ENCODE assay signal across 34 mouse cellular contexts in the genomic region with DNA sequence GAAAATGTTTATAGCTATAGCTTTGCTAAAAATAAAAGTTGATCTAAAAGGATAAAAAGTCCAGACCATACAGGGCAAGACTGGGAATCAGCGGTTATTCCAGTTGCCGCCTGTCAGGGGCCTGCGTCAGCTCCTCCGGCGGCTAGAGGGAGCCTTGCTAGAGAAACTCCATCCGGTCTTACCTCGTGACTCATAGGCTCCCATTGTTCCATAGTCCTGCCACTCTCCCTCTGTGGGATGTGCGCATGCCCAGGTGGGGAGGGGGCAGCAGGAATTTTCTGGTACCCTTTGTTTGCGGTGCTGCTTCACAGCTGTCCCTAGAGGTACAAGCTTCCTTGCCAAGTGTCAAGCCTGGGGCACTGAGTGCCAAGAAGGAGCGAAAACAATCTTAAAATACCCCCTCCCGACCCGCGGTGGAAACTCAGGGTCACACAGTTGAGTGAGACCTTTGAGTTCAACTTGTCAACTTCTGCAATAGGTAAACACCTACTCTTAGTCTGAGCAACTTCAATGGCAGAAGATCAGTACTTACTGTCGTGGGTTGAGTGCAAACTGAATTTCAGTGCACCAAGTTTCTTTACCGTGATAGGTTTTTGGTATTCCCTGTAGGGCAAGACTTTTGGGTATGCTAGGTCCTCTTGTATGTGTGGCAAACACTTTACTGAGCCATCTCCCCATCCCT. TPM values are rescaled to one million over a fixed set of nuclear protein-coding genes. Genes with fewer than 3 reads are reported as not detected.
DNase-seq lines count a peak whose midpoint lies in the region; ATAC-seq and TF ChIP-seq lines count a peak whose summit lies in the region.
"Had no signal": no experiment of that assay in that cellular context is flagged by ENCODE, and none has a peak within 500 bp of the region (broad histone marks: within the 10 kb centered on the region; RNA-seq: fewer than 3 reads in every experiment).

No protein-coding gene starts in this region.

- H3K36me3 ChIP-seq in heart, embryonic 12.5 days = no peaks in the 10 kb centered on the region
- no peaks in the 10 kb centered on the region for H3K36me3 ChIP-seq in intestine, embryonic 14.5 days (ENCODE audit: control insufficient read depth, insufficient read depth, low read length)
- no peaks in the 10 kb centered on the region for H3K36me3 ChIP-seq in stomach, postnatal 0 days (ENCODE audit: control insufficient read depth, insufficient read depth, low read length)
- H3K36me3 ChIP-seq: embryonic facial prominence, embryonic 12.5 days; forebrain, embryonic 10.5 days; forebrain, embryonic 15.5 days; hindbrain, embryonic 15.5 days; limb, embryonic 13.5 days had no signal

- no peaks in the 10 kb centered on the region for H3K27me3 ChIP-seq in heart, embryonic 12.5 days (replicated peaks)
- H3K27me3 ChIP-seq in intestine, embryonic 14.5 days (replicated peaks; ENCODE audit: control insufficient read depth, insufficient read depth, low read length) = no peaks in the 10 kb centered on the region
- H3K27me3 ChIP-seq in stomach, postnatal 0 days (ENCODE audit: control insufficient read depth, insufficient read depth, low read length) = no peaks in the 10 kb centered on the region
- H3K27me3 ChIP-seq: CH12.LX; embryonic facial prominence, embryonic 12.5 days; forebrain, embryonic 15.5 days; hindbrain, embryonic 15.5 days; limb, embryonic 13.5 days had no signal

- no peak overlapping the region for H3K27ac ChIP-seq in heart, embryonic 12.5 days (ENCODE audit: poor library complexity, severe bottlenecking)
- no peak overlapping the region for H3K27ac ChIP-seq in intestine, embryonic 14.5 days (ENCODE audit: low read depth)
- H3K27ac ChIP-seq in stomach, postnatal 0 days (replicated peaks) = no peak overlapping the region
- H3K27ac ChIP-seq: embryonic facial prominence, embryonic 12.5 days; forebrain, embryonic 15.5 days; hindbrain, embryonic 15.5 days; limb, embryonic 13.5 days had no signal

- peak; percentile 85 for DNase-seq in heart, adult 11 months
- DNase-seq in ES-CJ7 (ENCODE audit: low read depth, low spot score) = peak; percentile 89
- no peak for DNase-seq in intestine, embryonic 14.5 days (ENCODE audit: low spot score)
- no peak for DNase-seq in stomach, postnatal 0 days (ENCODE audit: low spot score)
- DNase-seq in layer of hippocampus, adult 8-10 months (ENCODE audit: low spot score in 2 of 2) = no peak
- no peak for DNase-seq in kidney, postnatal 14 days
- DNase-seq in thymus, postnatal 4 days = no peak
- DNase-seq: adrenal gland, adult 8-10 months; cerebellum, adult 11 months; cerebellum, adult 9-11 months; embryo, embryonic 11 days; gastrocnemius, postnatal 25 days; heart, adult 18-20 months; heart, postnatal 4 days; kidney, adult 9 months; kidney, postnatal 10 days; lung, adult 18-20 months; lung, postnatal 4 days; midbrain, embryonic 14.5 days; retina, postnatal 1 day; right cerebral cortex, postnatal 25 days; spleen, adult 18-20 months had no signal

- 0 out of 2 replicates have a peak, but pooled peaks cover 5% of the 10 kb centered on the region for H3K4me1 ChIP-seq in heart, embryonic 12.5 days (replicated peaks)
- no peaks in the 10 kb centered on the region for H3K4me1 ChIP-seq in intestine, embryonic 14.5 days (replicated peaks; ENCODE audit: control insufficient read depth, insufficient read depth, low read length)
- H3K4me1 ChIP-seq in stomach, postnatal 0 days (replicated peaks; ENCODE audit: control insufficient read depth, insufficient read depth) = no peaks in the 10 kb centered on the region
- H3K4me1 ChIP-seq: embryonic facial prominence, embryonic 12.5 days; forebrain, embryonic 10.5 days; forebrain, embryonic 15.5 days; hindbrain, embryonic 15.5 days; limb, embryonic 13.5 days had no signal

- H3K4me2 ChIP-seq in heart, embryonic 12.5 days = no peak overlapping the region
- no peak overlapping the region for H3K4me2 ChIP-seq in intestine, embryonic 14.5 days (ENCODE audit: low read length)
- no peak overlapping the region for H3K4me2 ChIP-seq in stomach, postnatal 0 days (replicated peaks; ENCODE audit: low read depth)
- H3K4me2 ChIP-seq: embryonic facial prominence, embryonic 12.5 days; forebrain, embryonic 15.5 days; heart, embryonic 11.5 days; hindbrain, embryonic 15.5 days; limb, embryonic 13.5 days; liver, embryonic 11.5 days had no signal

- H3K4me3 ChIP-seq in heart, embryonic 12.5 days = no peak overlapping the region
- H3K4me3 ChIP-seq in intestine, embryonic 14.5 days (ENCODE audit: low read depth, low read length) = no peak overlapping the region
- H3K4me3 ChIP-seq in stomach, postnatal 0 days (ENCODE audit: low read depth, low read length) = no peak overlapping the region
- H3K4me3 ChIP-seq: embryonic facial prominence, embryonic 12.5 days; forebrain, embryonic 10.5 days; forebrain, embryonic 15.5 days; hindbrain, embryonic 15.5 days; limb, embryonic 13.5 days; megakaryocyte, embryonic 14.5 days had no signal

- peak; percentile 17 for TF ChIP-seq CTCF in stomach, postnatal 0 days (IDR thresholded peaks at IDR 0.05; ENCODE audit: low read depth)

- 70% methylated on average over 15 of the region's 15 CpGs for WGBS in heart, embryonic 12.5 days
- 77% methylated on average over 15 of the region's 15 CpGs for WGBS in intestine, embryonic 14.5 days
- WGBS in stomach, postnatal 0 days = 69% methylated on average over 15 of the region's 15 CpGs

- H3K9ac ChIP-seq in heart, embryonic 12.5 days = no peak overlapping the region
- no peak overlapping the region for H3K9ac ChIP-seq in intestine, embryonic 14.5 days (ENCODE audit: low read length)
- no peak overlapping the region for H3K9ac ChIP-seq in stomach, postnatal 0 days (ENCODE audit: low read length)
- H3K9ac ChIP-seq: embryonic facial prominence, embryonic 12.5 days; forebrain, embryonic 15.5 days; hindbrain, embryonic 15.5 days; limb, embryonic 13.5 days had no signal

- TF ChIP-seq EP300 in stomach, postnatal 0 days (optimal IDR thresholded peaks at IDR 0.05) = no peak

- no peaks in the 10 kb centered on the region for H3K9me3 ChIP-seq in heart, embryonic 12.5 days (replicated peaks)
- H3K9me3 ChIP-seq in intestine, embryonic 14.5 days (ENCODE audit: control insufficient read depth, low read length) = no peaks in the 10 kb centered on the region
- H3K9me3 ChIP-seq in stomach, postnatal 0 days (ENCODE audit: control insufficient read depth, low read length) = no peaks in the 10 kb centered on the region
- H3K9me3 ChIP-seq: embryonic facial prominence, embryonic 12.5 days; forebrain, embryonic 15.5 days; hindbrain, embryonic 15.5 days had no signal

- ATAC-seq in heart, embryonic 12.5 days (ENCODE audit: insufficient number of reproducible peaks, low FRiP score) = no peak
- 0 out of 2 replicates have a peak, but pooled peaks have one; percentile 5 for ATAC-seq in intestine, embryonic 14.5 days (replicated peaks; ENCODE audit: low FRiP score, low TSS enrichment, low read depth)
- ATAC-seq in stomach, postnatal 0 days (ENCODE audit: low FRiP score, low TSS enrichment) = 0 out of 2 replicates have a peak, but pooled peaks have one; percentile 8
- ATAC-seq: forebrain, embryonic 15.5 days; inflammation-experienced regulatory T-cells, adult 6 months; lung, postnatal 0 days had no signal

RNA-seq across cellular contexts. Expression of a gene that starts 10.8 kb away (rescaled TPM):
- polyA plus RNA-seq in heart, embryonic 12.5 days (2016; fragmentation: Nextera tagmentation; extraction: Ambion mirVana) = 7.3 and 7.9 TPM in 2 replicates
- polyA plus RNA-seq in intestine, embryonic 14.5 days (2014; fragmentation: Nextera tagmentation; extraction: Ambion mirVana) = 13.1 and 13.7 TPM in 2 replicates
- 14.2 and 15.4 TPM in 2 replicates for polyA plus RNA-seq in stomach, postnatal 0 days (2015; fragmentation: Nextera tagmentation; extraction: Ambion mirVana)
- total RNA-seq in layer of hippocampus, adult 8-10 months (2022) = 1 to 10 TPM; 4.2 to 5.9 (median 4.8) TPM

RNA-seq across cellular contexts. Expression of a gene that starts 54.1 kb away (rescaled TPM):
- 3.5 and 3.6 TPM in 2 replicates for polyA plus RNA-seq in heart, embryonic 12.5 days (2016; fragmentation: Nextera tagmentation; extraction: Ambion mirVana)
- 5.6 and 7.3 TPM in 2 replicates for polyA plus RNA-seq in intestine, embryonic 14.5 days (2014; fragmentation: Nextera tagmentation; extraction: Ambion mirVana)
- polyA plus RNA-seq in stomach, postnatal 0 days (2015; fragmentation: Nextera tagmentation; extraction: Ambion mirVana) = 7.7 and 8.3 TPM in 2 replicates
- total RNA-seq in layer of hippocampus, adult 8-10 months (2022) = under 1 TPM; 0.33 to 0.71 (median 0.48) TPM

Comparison
In these comparisons a context has a peak if more than half of its experiments do, and no peak if none do; other contexts are left out.
1. DNase-seq: peak in heart, adult 11 months (single experiment) and ES-CJ7 (single experiment); none in intestine, embryonic 14.5 days (single experiment), stomach, postnatal 0 days (single experiment), layer of hippocampus, adult 8-10 months (0 of 2), kidney, postnatal 14 days (single experiment) and thymus, postnatal 4 days (single experiment).